11 mouse cellular contexts compared by ENCODE assay signal in the genomic region with DNA sequence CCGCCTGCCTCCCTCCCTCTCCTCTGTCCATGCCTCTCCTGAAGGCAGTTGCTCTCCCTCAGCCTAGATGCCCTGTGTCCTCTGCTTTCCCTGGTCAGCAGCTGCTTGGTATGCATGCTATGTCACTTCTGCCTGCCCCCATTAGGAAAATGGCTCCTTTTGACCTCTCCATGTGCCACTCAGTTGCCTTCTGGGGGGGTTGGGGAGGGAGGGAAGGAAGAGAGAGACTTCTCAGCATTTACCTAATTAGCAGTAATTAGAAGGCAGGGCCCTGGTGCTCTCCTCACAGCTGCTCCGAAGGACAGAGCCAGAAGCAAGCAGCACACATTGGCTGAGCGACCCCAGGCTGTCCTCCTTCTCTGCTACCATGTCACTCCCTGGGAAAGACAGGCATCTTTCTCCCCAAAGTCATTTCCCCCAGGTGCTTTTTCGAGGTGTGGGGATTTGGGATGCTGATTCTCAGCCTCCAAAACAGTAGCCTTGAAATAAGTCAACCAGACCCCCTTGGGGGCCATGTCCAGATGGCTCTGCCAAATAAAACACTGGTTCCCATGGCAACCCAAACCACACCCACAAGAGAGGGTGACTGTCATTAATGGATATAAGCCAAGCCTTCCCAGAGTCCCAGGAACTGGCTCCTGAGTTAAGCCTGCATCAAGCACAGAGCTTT.
A peak's percentile ranks its signal among the peaks of the same experiment; 100 is the strongest.
DNase-seq lines count a peak whose midpoint lies in the region; ATAC-seq and TF ChIP-seq lines count a peak whose summit lies in the region.
"Had no signal": no experiment of that assay in that cellular context is flagged by ENCODE, and none has a peak within 500 bp of the region (broad histone marks: within the 10 kb centered on the region; RNA-seq: fewer than 3 reads in every experiment).

No protein-coding gene starts in this region.

- peak; percentile 43 for DNase-seq in lung, embryonic 14.5 days
- DNase-seq in lung, postnatal 36 days = no peak
- DNase-seq in embryonic facial prominence, embryonic 10.5 days (ENCODE audit: low spot score) = peak; percentile 55
- peak; percentile 67 for DNase-seq in hindbrain, embryonic 10.5 days (ENCODE audit: low spot score)
- DNase-seq in adrenal gland, adult 2 months = no peak
- DNase-seq: layer of hippocampus, adult 9-11 months; thymus, adult 2 months had no signal

- TF ChIP-seq CTCF in lung, embryonic 14.5 days (IDR thresholded peaks at IDR 0.05; ENCODE audit: low read depth) = no peak

- no peak overlapping the region for H3K4me2 ChIP-seq in lung, embryonic 14.5 days
- peak overlapping the region; percentile 29 for H3K4me2 ChIP-seq in neural tube, embryonic 12.5 days (replicated peaks)
- H3K4me2 ChIP-seq: liver, embryonic 11.5 days had no signal

- no peaks in the 10 kb centered on the region for H3K4me1 ChIP-seq in lung, embryonic 14.5 days (ENCODE audit: insufficient read depth)
- peaks cover 55% of the 10 kb centered on the region for H3K4me1 ChIP-seq in embryonic facial prominence, embryonic 10.5 days
- H3K4me1 ChIP-seq in hindbrain, embryonic 10.5 days (replicated peaks) = peaks cover 46% of the 10 kb centered on the region
- peaks cover 32% of the 10 kb centered on the region for H3K4me1 ChIP-seq in neural tube, embryonic 12.5 days

- H3K9me3 ChIP-seq in lung, embryonic 14.5 days (ENCODE audit: low read depth, low read length) = no peaks in the 10 kb centered on the region
- H3K9me3 ChIP-seq in embryonic facial prominence, embryonic 10.5 days = no peaks in the 10 kb centered on the region
- H3K9me3 ChIP-seq in hindbrain, embryonic 10.5 days = no peaks in the 10 kb centered on the region
- no peaks in the 10 kb centered on the region for H3K9me3 ChIP-seq in neural tube, embryonic 12.5 days

- no peak overlapping the region for H3K27ac ChIP-seq in lung, embryonic 14.5 days (ENCODE audit: low read depth)
- peak overlapping the region; percentile 57 for H3K27ac ChIP-seq in embryonic facial prominence, embryonic 10.5 days (replicated peaks)
- peak overlapping the region; percentile 63 for H3K27ac ChIP-seq in hindbrain, embryonic 10.5 days
- peak overlapping the region; percentile 38; the same call in 1 of the 2 replicates for H3K27ac ChIP-seq in neural tube, embryonic 12.5 days

- no peaks in the 10 kb centered on the region for H3K36me3 ChIP-seq in lung, embryonic 14.5 days (ENCODE audit: insufficient read depth)
- no peaks in the 10 kb centered on the region for H3K36me3 ChIP-seq in embryonic facial prominence, embryonic 10.5 days (replicated peaks)
- no peaks in the 10 kb centered on the region for H3K36me3 ChIP-seq in hindbrain, embryonic 10.5 days
- H3K36me3 ChIP-seq in neural tube, embryonic 12.5 days = no peaks in the 10 kb centered on the region

- ATAC-seq in lung, embryonic 14.5 days (ENCODE audit: insufficient read depth) = no peak
- peak; percentile 71 for ATAC-seq in neural tube, embryonic 12.5 days (ENCODE audit: low FRiP score, low read depth)
- ATAC-seq in CD4-positive, CD25-positive, alpha-beta regulatory T cell, adult 4 months = no peak

- H3K9ac ChIP-seq in lung, embryonic 14.5 days = no peak overlapping the region
- H3K9ac ChIP-seq in neural tube, embryonic 12.5 days = no peak overlapping the region

- WGBS in lung, embryonic 14.5 days = 46% methylated on average over 4 of the region's 4 CpGs
- 20% methylated on average over 4 of the region's 4 CpGs for WGBS in embryonic facial prominence, embryonic 10.5 days
- WGBS in hindbrain, embryonic 10.5 days = 34% methylated on average over 4 of the region's 4 CpGs
- WGBS in neural tube, embryonic 12.5 days = 27% methylated on average over 4 of the region's 4 CpGs

- 0 out of 2 replicates have a peak, but pooled peaks cover 2% of the 10 kb centered on the region for H3K27me3 ChIP-seq in lung, embryonic 14.5 days (ENCODE audit: insufficient read depth, low read length)
- H3K27me3 ChIP-seq in embryonic facial prominence, embryonic 10.5 days (replicated peaks; ENCODE audit: low read depth, poor library complexity, severe bottlenecking) = peaks cover 23% of the 10 kb centered on the region
- H3K27me3 ChIP-seq in hindbrain, embryonic 10.5 days (ENCODE audit: insufficient read depth, poor library complexity, severe bottlenecking) = peaks cover 13% of the 10 kb centered on the region; the same call in 1 of the 2 replicates
- H3K27me3 ChIP-seq in neural tube, embryonic 12.5 days (replicated peaks) = no peaks in the 10 kb centered on the region

- H3K4me3 ChIP-seq in lung, embryonic 14.5 days (ENCODE audit: low read depth, low read length) = no peak overlapping the region
- no peak overlapping the region for H3K4me3 ChIP-seq in embryonic facial prominence, embryonic 10.5 days
- H3K4me3 ChIP-seq in hindbrain, embryonic 10.5 days = no peak overlapping the region
- H3K4me3 ChIP-seq in neural tube, embryonic 12.5 days = no peak overlapping the region
- H3K4me3 ChIP-seq: myocyte had no signal

Comparison
In these comparisons a context has a peak if more than half of its experiments do, and no peak if none do; other contexts are left out.
1. DNase-seq: peak in lung, embryonic 14.5 days (single experiment), embryonic facial prominence, embryonic 10.5 days (single experiment) and hindbrain, embryonic 10.5 days (single experiment); none in lung, postnatal 36 days (single experiment) and adrenal gland, adult 2 months (single experiment).